Mouse (Mus musculus) urinary bladder, adult 18-20 months (tissue): ENCODE data around the gene Pelp1.
"Not testable (repeated sequence)": the region's sequence is repeated elsewhere in the genome, so short reads cannot be mapped to it uniquely, and the experiment has no call there.

Experiments used
- DNase-seq, 2 experiments: peaks; one replicate each; pipeline ENCODE4 v3.0.0; 2022; ENCODE audit warnings: low spot score in 2 of 2, mixed read lengths in 2 of 2

Pelp1 gene

DNA sequence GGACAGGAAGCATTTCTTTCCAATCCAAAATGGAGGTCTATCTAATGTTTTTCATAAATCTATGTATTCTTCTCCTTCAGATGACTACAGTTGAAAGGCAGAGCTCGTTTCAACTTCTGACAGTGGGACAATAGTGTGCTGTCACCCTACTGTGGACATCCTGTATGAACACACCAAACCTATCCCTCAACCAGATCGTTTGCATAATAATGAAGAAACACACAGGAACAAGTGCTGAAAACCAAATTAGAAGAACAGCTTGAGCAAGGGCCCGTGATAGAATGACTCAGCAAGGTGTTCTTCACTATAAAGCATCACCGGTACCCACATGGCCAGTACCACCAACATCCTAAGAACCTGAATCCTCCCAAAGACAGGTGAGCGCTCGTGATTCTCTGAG lies 16.8 kb upstream of the Pelp1 start:
- not testable (repeated sequence) for DNase-seq

DNA sequence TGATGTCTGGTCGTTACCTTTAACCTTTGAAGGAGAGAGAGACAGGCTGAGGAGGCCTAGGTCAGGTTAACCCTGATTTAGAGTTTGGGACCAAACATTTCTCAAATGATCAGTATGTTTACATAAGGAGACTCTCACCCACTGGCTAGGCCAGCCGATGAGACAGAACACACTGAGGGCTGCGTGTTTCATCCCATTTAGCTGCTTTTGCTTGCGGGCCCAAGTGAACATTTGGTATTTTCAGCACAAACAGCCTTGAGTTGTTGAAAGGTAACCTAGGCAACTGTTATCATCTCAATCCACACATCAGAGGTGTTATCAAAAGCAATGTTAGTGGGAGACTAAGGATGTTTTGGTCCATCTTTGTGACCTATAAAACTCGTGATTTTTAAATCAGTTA lies 9.7 kb upstream of the Pelp1 start:
- no peak for DNase-seq

DNA sequence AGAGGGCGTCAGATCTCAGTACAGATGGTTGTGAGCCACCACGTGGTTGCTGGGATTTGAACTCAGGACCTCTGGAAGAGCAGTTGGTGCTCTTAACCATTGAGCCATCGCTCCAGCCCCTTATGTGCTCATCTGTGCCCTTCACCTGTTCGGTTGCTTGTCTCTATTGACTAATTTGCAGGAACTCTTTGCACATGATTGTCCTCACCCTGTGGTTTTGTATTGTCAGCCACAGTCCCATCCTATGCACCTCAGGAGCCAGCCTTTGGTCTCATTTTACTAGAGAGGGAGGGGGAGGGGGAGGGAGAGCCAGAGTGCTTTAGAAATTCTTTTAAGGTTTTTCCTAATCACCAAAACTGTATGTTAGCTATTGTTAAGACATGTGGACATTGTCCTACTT lies 8.4 kb upstream of the Pelp1 start:
- no peak for DNase-seq

GRCm38 (mm10) chr11:70413961-70414360 lies 4.1 kb upstream of the Pelp1 start:
- peak in 1 of 2 experiments; percentile 55 for DNase-seq

- DNase-seq = no peak
These were observed 2.8 kb upstream of the Pelp1 start for GRCm38 (mm10) chr11:70412591-70412990.

DNA sequence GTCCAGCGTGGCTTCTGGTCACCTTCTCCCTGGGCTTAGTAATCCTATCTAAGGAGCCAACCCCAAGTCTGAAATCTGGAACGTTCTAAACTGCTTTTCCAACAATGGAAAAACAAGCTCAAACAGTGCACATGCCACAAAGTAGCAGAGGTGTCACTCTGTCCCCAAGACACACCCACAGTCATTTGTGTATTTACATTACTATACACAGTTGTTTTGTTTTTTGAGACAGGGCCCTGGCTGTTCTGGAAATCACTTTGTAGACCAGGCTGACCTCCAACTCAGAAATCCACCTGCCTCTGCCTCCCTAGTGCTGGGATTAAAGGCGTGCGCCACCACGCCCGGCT lies 439 bp upstream of the Pelp1 start:
- no peak for DNase-seq

- peak in 1 of 2 experiments; percentile 37 for DNase-seq
These were observed 6.2 kb downstream of the Pelp1 start for GRCm38 (mm10) chr11:70403598-70403997.

- DNase-seq = no peak
These were observed 20.4 kb downstream of the Pelp1 start for GRCm38 (mm10) chr11:70389421-70389820.

DNA sequence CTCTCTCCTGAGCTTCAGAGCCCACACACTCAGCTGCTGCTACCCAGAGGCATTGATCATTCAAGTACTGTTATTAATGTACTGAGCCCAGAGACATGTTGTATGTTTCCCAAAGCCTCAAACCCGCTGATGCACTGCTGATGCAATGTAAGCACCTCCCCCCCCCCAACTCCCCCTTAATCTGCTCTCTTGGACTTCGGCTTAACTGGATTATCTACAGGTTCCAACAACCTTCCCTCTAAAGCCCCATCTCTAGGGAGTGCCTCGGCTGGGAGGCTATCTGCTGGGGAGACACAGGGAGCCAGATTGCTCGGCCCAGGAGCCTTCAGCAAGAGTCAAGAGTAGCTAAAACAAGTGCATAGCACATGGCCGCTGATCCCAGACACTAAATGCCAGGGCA lies 22.4 kb downstream of the Pelp1 start:
- DNase-seq = no peak

DNA sequence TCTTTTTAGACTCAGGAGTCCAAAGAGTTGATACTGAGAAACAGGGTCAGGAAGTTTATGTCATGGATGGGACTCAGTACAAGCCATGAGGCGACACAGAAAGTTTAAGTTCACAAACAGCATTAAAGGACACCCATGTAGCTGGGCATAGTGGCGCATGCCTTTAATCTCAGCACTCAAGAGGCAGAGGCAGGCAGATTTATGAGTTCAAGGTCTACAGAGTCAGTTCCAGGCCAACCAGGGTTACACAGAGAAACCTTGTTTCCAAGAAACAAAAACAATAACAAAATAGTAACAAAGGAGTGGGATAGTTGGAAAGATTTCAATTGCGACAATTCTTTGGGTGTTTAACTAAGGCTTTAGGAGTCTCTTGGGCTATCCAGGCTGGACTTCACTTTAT lies 25.7 kb downstream of the Pelp1 start:
- DNase-seq = no peak

- no peak for DNase-seq
These were observed 28.5 kb downstream of the Pelp1 start for GRCm38 (mm10) chr11:70381330-70381729.

- DNase-seq = no peak
These were observed 29.3 kb downstream of the Pelp1 start for GRCm38 (mm10) chr11:70380478-70381005.

- DNase-seq = no peak
These were observed 33.8 kb downstream of the Pelp1 start for GRCm38 (mm10) chr11:70376054-70376453.

GRCm38 (mm10) chr11:70374302-70374701 lies 35.5 kb downstream of the Pelp1 start:
- DNase-seq = no peak

DNA sequence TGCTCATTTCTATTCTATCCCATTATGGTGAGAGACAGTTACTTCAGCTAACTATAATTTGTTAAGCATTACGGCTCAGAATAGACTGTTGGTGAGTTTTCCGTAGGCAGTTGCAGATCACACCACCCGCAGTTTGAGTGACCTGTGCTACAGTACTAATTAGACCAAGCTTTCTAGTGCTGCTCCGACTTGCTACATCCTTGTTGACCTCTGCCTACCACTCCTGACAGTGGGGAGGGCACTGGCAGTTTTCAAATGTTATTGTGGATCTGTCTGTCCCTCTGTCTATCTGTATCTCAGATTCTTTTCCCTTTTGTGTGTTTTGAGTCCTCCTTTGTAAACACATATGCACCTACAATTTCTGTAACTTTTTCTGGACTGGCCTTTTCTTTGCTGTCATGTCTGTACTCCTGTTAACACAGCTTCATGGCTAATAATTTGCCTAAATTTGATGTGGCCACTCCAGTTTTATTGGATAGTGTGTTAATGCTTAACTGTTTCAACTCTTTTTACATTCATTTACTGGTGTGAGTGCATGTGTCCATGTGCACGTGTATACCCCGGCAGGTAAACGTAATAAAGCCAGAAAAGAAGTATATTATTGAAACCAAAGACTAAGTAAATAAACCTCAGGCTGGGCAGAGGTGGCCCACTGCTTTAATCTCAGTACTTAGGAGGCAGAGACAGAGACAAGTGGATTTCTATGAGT lies 36.8 kb downstream of the Pelp1 start:
- DNase-seq = no peak

- DNase-seq = no peak
These were observed 37.4 kb downstream of the Pelp1 start for GRCm38 (mm10) chr11:70372396-70372795.

GRCm38 (mm10) chr11:70368626-70369025 lies 41.2 kb downstream of the Pelp1 start:
- DNase-seq = not testable (repeated sequence)

DNA sequence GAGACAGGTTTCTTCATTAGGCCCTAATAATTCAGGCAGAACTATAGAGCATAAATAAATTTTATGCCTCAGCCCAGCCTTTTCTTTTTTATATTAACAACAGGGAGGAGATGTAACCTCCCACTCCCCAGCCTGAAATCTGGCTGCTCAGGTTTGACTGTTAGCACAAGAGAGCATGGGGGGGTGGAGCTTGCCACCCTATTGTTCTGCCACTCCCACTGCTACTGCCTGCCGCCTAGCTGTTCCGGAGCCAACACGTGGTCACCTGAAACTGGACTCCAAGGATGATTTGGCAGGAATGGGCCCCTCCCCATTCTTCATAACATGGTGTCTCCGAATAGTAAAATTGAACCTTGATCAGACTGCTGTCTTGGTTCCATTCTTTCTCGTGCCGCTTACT lies 42.1 kb downstream of the Pelp1 start:
- DNase-seq = not testable (repeated sequence)

GRCm38 (mm10) chr11:70351868-70352267 lies 58.0 kb downstream of the Pelp1 start, which contains the start of gene Alox15:
TSS of gene Alox15 (minus strand) at chr11:70352031.
- peak in 1 of 2 experiments; percentile 12 for DNase-seq

- DNase-seq = no peak
These were observed 61.2 kb downstream of the Pelp1 start for GRCm38 (mm10) chr11:70348630-70349029.

- DNase-seq = no peak
These were observed 62.0 kb downstream of the Pelp1 start for GRCm38 (mm10) chr11:70347861-70348260.

DNA sequence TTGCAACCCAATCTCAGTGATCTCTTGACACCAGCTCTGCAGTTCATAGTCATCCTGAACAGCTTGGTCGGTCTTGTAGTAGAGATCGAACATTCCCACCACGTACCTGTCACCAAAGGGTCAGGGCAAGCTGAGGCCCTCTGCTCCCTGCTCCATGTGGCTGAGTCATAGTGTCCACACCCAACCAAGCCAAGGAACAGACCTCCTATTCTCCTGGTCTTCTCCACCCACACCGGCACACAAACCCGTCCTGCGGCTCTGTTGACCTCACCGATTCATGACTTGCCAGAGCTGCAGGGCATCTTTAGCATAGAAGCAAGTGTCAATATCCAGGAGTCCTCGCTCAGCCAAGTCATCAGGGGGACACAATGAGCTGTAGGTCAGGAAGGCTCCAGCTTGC lies 64.3 kb downstream of the Pelp1 start:
- DNase-seq = no peak

DNA sequence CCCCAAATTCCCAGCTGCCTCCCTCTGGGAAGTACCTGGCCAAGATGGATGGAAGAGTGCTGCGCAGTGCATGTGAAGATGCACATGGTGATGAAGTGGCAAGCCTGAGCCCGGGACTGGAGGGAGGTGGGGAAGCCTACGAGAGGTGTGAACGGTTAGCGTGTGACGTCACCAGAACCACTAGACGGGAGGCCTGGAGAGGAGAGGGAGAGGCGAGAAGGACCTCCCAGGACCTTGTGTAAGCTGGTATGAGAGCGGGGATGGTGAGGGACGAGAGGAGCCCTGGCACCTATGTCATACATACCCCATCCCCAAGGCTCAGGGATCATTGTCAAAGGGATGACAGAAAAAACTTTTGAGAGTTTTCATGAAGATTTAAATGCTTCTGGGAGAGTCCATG lies 64.8 kb downstream of the Pelp1 start:
- no peak for DNase-seq
